Mouse (Mus musculus) MEL-GATA-1-ER (cell line): ENCODE measurements around the gene Mlc1.

ENCODE experiments used
- DNase-seq: peaks from one replicate; pipeline ENCODE4 v3.0.0-alpha.2; 2012; ENCODE audit warnings: low read depth; ENCODE audit errors: extremely low read depth

The Mlc1 gene

GRCm38 (mm10) chr15:88978281-88979137 is at the start of gene Mlc1:
TSS of gene Mlc1 (minus strand) at chr15:88979007.
- DNase-seq: no peak

DNA sequence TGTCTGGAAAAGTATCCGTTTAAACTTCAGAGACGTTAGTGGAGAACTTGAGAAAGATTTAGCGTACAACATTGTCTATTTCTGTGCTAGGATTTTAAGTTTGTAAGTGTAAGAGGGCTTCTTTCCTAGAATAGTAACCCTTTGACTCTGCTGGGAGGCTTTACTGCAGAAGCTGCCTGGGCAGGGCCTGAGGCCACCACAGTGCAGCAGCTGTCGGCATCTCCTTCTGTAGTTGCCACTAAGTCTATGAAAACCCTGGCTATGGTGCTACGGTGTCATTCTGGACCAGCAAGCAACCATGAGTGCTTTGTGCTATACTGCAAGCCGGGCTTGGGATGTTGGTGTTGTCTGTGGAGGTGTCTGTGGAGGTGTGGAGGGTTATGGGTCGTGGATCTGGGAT is 41.7 kb upstream of the Mlc1 start:
- no peak for DNase-seq

DNA sequence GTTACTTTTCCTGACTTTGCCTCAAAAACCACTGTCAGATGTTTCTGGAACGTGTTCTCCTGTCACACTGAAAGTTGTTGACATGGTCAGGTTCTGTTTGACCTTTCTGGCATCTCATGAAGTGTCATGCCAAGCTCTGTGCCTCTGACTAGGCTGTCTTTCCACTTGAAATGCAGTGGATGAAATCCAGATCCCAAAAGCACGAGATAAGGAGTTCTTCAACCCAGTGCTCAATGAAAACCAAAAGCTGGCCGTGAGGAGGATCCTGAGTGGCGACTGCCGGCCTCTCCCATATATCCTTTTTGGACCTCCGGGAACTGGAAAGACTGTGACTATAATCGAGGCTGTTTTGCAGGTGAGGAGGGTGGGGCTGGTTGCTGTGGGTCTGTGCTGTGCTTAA is 41.3 kb upstream of the Mlc1 start:
- no peak for DNase-seq

- DNase-seq: no peak
These were observed 37.9 kb upstream of the Mlc1 start for GRCm38 (mm10) chr15:89016722-89017121.

- no peak for DNase-seq
These were observed 29.0 kb upstream of the Mlc1 start for GRCm38 (mm10) chr15:89007781-89008180.

DNA sequence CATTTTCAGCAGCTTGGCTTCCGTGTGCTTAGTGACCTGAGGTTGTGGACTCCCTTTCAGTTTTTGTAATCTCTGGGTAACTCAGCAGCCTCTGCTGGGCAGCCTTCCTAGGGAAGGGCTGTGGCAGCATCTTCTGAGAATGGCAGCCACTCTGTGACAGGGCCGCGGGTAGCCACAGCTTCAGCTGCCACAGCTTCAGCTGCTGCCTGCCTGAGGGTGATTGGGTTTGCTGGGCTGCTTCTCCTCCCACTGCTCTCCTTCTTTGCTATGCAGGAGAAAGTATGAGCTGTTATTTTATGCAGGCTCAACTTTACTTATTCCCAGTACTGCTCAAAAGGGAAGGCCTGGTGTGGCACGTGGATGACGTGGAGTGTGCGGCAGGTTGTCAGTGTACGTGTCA is 28.2 kb upstream of the Mlc1 start:
- no peak for DNase-seq

- no peak for DNase-seq
These were observed 22.4 kb upstream of the Mlc1 start for GRCm38 (mm10) chr15:89001245-89001644.

GRCm38 (mm10) chr15:89000367-89000766 is 21.6 kb upstream of the Mlc1 start:
- DNase-seq: no peak

GRCm38 (mm10) chr15:88999124-88999523 is 20.3 kb upstream of the Mlc1 start:
- no peak for DNase-seq

GRCm38 (mm10) chr15:88998636-88999035 is 19.8 kb upstream of the Mlc1 start:
- DNase-seq: no peak

- peak; percentile 5 for DNase-seq
These were observed 10.4 kb upstream of the Mlc1 start for GRCm38 (mm10) chr15:88989236-88989635.

GRCm38 (mm10) chr15:88982534-88983079 is 3.8 kb upstream of the Mlc1 start, which contains the start of gene Mov10l1:
TSS of gene Mov10l1 (plus strand) at chr15:88982909.
- DNase-seq: no peak

DNA sequence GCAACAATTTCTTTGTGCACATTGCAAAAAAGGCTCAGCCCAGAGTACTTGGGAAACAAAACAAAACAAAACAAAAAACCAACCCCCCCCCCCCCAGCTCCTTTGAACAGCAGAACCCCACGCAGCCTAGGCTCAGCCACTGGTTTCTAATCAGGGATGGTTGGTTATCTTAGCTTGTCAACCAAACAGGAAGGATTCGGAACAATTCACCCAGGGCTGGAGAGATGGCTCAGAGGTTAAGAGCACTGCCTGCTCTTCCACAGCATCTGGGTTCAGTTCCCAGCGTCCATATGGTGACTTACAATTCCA is 285 bp upstream of the Mlc1 start:
- DNase-seq: no peak

GRCm38 (mm10) chr15:88972300-88972699 is 6.5 kb downstream of the Mlc1 start:
- no peak for DNase-seq

DNA sequence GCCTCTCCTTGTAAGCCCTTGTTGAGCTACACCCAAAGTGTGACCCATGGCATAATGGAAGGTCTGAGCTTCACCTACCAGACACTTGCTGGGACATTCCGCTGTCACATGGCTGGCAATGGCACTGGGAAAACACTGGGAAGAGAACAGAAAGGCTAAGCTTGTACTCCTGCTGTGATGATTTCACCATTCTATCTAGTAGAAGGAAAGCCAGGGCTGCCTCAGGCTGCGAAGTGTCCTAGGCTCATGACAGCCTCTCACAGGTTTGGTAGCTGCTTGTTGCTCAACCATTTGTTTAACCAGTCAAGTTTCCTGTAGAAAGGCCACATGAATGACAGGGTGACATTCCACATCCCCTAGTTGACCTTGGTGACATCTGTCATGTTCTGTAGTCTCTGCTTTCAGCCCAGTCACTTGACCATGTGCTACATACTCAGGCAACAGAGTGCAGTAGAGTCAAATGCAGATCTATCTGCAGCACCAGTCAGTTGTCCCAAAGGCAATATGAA is 14.7 kb downstream of the Mlc1 start:
- DNase-seq: no peak

GRCm38 (mm10) chr15:88957522-88957921 is 21.3 kb downstream of the Mlc1 start:
- DNase-seq: no peak

DNA sequence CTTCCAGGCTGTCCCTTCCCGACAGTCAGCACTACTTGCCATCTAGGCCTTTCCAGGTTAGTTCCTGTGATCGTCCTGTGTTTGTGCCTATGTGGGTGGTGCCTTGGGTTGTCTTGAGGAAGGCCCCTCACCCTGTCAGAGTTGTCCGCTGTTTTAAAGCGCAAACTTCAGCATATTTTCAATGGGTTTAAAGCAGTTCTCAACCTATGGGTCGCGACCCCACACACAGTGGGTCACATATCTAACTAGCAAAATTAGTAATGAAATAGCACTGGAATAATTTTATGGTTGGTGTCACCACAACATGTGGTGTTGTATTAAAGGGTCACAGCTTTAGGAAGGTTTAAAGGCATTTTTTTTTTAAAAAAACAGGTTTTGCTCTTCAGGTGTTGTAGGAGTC is 23.5 kb downstream of the Mlc1 start:
- no peak for DNase-seq

- DNase-seq: no peak
These were observed 24.3 kb downstream of the Mlc1 start, which contains the start of gene Ttll8 for GRCm38 (mm10) chr15:88954368-88955072. TSS of gene Ttll8 (minus strand) at chr15:88954418.

GRCm38 (mm10) chr15:88951246-88951645 is 27.6 kb downstream of the Mlc1 start:
- DNase-seq: no peak

GRCm38 (mm10) chr15:88946851-88947250 is 32.0 kb downstream of the Mlc1 start:
- peak; percentile 2 for DNase-seq

DNA sequence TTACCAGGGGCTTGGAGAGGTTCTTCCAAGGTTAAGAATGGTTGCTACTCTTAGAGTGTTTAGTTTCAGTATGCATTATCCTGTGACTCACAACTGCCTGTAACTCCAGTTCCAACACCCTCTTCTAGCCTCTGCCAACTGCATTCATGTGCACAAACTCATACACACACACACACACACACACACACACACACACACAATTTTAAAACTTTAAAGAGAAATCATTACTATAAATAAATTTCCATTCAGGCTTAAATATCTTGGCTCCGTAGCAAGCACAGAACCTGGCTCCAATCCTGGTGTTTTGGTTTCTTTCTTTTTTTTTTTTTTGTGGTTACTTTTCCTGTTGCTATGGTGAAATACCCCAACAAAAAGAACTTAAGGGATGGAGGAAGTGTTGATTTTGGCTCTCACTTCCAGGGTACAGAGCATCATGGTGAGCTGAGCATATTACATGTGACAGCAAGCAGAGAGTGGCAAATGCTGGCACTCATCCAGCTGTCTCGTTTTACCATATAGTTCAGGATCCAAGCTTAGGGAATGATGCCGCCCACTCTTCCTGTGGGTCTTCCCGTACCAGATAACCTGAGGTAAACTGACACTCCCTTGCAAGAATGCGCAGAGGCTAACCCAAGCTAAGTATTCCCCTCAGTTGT is 34.8 kb downstream of the Mlc1 start:
- no peak for DNase-seq

DNA sequence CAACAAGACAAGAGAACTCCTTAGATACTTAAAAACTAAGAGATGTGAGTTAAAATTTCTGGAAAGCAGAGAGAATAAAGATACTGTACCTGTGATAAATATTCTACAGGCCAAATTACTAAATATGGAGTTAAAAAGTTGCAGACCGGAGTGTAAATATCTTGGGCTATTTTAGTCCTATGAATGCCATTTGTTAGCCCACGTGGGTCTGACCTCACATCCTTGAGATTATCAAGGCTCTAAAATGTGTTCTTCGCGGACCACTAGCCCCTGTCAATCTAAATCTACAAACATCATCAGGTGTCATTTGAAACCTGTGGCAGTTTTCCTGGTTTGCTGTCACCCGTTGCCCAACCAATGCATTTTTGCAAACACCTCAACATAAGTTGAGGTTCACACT is 36.0 kb downstream of the Mlc1 start:
- no peak for DNase-seq
